Mouse (Mus musculus) left cerebral cortex, postnatal 14 days (tissue): ENCODE data around the gene Eya2. TPM values are rescaled to one million over a fixed set of nuclear protein-coding genes. Genes with fewer than 3 reads are reported as not detected.
"Not testable (repeated sequence)": the region's sequence is repeated elsewhere in the genome, so short reads cannot be mapped to it uniquely, and the experiment has no call there.

ENCODE experiments used
- DNase-seq, 2 experiments: peaks; one replicate each; pipeline ENCODE4 v3.0.0; 2021 to 2022; ENCODE audit warnings: low spot score in 2 of 2, mixed read lengths in 1 of 2
- intact Hi-C: fragments of 180-260 bp; cut with DNase I; formaldehyde crosslinking; loops from one replicate; pipeline ENCODE4 v1.15.1; 2025
- total RNA-seq, 2 experiments: library from RNA; stranded (reverse); gene quantifications; 2 replicates each; pipeline ENCODE4 v1.2.3; 2021

The Eya2 gene
- total RNA-seq, 2 experiments from 2014 or later, result 4.8 to 5.1 TPM

DNA sequence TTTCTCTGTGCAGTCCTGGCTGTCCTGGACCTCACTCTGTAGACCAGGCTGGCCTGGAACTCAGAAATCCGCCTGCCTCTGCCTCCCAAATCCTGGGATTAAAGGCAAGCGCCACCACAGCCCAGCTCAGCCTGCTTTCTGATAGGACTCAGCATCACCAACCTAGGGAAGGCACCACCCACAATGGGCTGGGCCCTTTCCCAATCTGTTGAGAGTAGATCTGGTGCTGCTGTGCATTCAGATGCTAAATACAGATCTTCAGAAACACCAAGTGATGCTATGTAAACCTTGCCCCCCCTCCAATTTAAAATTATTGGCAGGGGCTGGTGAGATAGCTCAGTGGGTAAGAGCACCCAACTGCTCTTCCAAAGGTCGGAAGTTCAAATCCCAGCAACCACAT, 205.3 kb downstream of the Eya2 start:
- intact Hi-C loops, DNase-seq: not testable (repeated sequence)

DNA sequence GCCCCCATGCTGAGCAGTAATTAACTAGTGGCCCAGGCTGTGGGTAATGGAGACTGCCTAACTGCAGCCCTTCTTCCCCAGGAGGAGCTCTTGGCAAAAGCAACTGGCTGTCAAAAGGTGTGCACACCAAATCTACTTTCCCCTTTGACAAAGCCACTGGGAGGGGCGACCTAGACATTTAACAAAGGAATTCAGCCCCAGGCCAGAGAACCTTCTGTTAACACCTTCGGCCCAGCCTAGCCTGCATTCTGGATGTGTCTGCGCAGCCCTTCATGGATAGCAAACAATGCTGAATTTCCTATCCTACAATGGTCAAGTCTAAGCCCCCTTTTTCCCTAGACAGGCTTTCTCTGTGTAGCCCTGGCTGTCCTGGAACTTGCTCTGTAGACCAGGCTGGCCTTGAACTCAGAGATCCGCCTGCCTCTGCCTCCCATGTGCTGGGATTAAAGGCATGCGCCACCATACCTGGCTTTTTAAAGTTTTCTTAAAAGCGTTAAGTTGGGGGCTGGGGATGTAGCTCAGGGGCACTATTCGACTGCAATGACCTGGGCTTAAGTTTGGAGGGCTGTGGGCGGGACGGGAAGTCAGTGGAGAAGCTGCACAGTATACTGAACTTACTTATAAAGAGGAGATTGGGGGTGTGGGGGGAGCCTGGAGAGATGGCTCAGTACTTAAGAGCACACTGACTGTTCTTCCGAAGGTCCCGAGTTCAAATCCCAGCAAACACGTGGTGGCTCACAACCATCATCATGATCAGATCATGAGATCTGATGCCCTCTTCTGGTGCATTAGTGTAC, 213.5 kb downstream of the Eya2 start:
- DNase-seq, result no peak
- intact Hi-C loops, result no loop called here

DNA sequence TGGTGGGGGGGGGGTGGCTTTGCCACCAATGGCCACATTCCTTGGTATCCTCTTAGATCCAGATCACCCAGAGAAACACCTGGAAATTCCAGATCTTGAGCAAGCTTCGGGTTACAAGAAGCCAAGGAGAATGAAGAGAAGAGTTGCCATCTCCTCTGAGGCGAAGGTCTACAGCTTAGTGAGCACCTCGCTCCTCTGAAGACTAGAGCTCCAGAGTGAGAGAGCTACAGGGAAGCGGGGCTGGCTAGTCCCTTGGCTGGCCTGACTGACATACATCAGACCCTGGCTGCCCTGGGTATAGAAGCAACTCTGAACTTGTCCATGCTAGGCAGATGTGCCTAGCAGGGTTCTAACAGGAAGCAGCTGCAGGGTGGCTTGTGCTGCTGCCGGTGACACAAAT, 214.3 kb downstream of the Eya2 start:
- no peak for DNase-seq
- intact Hi-C loops, result no loop called here

DNA sequence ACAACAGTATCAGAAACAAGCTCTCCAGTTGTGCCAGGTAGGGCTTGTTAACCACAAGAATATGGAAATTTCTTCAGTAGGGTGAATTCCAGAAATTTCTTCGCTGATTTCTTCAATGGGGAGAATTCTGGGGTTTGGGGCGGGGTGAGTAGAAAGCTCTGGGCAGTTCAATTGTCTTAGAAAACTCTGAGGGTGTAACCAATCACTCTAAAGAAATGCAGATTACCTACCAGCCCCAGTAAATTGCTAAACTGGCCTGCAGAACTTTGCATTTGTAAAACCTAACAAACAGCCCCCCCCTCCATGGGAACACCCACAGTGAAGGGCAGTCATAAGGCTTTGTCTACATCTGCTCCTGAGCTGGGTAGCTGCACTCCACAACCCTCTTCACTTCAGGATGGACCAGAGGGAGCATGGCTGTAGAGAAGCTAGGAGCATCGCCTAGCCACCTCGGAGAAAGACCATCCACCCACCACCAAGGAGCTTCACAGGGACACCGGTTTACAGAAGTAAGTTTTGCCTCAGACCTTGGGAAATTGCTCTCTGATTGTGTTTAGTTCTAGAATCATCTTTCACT, 215.2 kb downstream of the Eya2 start:
- no peak for DNase-seq
- intact Hi-C loops, result no loop called here

DNA sequence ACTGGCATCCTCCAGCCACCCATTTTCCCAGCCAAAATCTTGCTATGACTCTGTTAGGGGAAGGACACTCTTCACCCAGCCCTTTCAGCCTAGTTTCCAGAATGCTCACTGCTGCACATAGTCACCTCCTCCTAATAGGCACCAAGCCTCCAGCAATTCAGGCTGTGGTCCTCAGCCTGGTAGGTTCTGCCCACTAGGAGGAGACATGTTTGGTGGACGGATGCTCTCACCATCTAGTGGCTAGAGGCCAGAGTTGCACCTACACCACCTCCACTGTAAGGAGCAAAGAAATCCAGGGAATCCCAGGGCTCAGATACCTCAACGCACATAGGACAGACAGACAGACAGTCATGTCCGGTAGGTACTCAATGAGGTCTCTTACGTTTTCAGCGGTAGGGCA, 216.7 kb downstream of the Eya2 start:
- DNase-seq, result peak; percentile 75 to 81
- intact Hi-C loops, result no loop called here

DNA sequence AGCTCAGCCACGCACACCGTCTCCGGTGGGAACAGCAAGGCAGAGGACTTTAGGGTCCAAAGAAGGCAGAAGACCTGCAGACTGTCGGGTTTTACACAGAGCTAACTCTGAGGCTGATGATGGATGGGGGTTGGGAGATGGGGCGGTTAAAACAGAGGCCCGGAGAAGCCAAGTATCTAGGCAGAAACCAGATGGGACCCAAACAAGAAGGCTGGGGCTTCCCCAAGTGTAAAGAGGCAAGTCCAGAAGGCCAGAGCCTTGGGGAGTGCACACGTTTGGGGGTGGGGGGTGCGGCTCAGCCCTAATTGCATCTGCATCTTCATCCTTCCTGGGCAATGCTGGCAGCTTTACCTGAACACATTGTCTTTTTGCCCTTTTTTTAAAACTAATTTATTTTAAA, 218.1 kb downstream of the Eya2 start:
- DNase-seq, result no peak
- intact Hi-C loops, result no loop called here

DNA sequence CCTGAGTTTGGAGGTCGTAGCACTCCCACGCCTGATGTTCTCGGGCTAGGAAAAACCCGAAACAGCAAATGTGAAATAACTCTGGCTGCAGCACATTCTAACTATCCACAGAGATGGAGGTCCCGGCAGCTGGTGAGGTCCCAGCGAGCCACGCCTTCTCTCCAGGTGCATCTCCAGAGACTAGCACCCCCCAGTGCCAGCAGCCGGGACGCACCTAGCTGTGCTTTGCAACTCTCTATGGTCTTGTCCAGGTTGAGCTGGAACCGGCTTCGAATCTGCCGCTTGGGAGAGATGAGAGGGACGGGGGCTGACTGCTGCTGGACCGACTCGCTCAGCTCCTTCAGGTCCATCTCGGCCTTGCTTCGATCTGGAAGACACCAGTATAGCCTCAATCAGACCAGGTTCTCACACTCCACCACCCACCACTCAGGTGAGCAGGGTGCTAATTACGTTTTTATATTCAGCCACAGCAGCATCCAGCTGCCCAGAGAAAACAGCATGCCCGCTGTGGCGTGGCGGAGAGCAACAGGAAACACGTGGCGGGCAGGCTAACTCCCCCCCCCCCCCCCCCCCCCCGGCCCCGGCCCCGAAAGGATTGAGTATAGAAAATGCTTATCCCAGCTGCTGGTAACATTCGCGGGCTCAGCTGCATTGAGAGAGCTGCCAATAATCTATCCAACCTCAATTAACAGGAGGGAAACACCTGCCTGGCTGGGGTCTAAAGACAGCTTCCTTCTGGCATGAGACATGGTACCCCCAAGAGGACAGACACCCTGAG, 220.5 kb downstream of the Eya2 start:
- no peak for DNase-seq
- intact Hi-C loops, result no loop called here

DNA sequence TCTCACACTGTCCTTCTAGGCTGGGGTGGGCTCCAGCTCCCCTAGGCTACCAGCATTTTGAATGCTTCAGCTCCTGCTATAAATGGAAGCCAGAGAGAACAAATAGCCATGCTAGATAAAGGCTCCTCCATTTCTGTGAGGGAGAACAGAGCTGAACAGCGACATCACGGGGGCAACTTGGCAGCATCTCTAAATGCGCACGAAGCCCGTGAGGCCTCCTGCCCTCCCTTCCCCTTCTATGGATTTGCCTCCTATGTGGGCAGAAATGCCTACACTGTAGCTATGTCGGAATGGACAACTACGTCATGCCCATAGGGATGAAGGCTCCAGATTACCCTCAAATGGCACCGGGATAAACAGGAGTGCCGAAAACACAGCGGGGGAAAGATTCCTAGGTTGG, 222.6 kb downstream of the Eya2 start:
- peak; percentile 62 to 72 for DNase-seq
- intact Hi-C loops, result no loop called here

DNA sequence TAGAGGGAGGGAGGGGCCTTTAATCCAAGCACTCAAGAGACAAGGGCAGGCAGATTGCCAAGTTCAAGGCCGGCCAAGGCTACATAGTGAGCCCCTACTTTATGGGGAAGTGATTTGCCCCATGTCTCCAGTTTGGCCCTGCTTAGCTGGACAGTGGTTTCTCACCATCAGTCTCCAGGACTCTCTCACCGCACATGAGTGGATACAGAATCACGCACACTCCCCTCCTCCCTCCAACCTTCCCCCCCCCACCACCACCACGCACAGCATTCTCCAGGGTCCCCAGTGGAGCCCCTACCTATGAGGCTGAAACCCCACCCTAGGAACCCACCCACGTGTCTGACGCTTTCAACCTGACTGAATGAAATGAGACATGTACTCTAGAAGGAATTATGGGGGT, 223.7 kb downstream of the Eya2 start:
- DNase-seq, result no peak
- intact Hi-C loops, result loop anchor here (2.0 kb wide), 1 partner anchor 96 kb away; no protein-coding TSS in a partner anchor

DNA sequence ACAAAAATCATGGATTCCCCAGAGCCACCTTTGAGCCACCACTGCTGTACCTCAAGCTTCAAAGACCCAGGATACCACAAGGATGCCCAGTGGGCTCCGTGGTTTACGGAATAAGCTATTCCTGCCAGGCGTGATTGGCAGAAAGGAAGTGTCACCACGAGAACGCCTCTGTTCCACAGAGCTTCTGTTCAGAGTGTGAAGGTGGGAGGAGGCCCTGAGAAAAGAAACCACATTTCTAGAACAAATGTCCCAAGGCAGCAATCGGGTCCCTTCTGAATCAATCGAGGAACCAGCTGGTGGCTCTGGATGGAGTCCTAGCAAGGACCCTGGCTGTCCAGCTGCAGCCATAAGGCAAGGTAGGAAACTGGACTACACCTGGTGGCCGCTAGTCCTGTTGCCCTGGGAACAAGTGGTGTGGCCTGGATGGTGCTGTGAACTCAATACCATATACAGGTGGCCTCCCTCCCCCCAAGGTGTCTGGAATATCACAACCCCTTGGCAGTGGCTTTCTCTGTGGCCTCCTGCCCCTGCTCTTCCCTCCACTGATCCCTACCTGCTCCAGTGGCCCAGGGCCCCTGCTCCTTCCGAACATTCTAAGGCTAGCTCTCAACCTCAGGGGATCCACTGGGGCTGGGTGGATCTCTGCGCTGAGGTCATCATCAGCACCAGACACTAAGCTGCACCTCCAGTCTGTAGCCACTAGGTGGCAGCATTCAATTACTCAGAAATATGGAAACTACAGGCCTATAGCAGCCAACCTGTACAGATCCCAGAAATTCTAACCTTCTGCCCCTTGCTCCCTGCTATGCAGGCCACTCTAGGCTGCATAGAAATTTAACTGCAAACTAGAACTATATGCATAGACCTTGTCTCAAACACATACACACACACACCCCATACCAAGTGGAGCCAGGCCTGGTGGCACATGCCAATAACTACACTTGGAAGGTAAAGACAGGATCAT, 224.4 kb downstream of the Eya2 start:
- intact Hi-C loops, result loop anchor here (2.0 kb wide), 1 partner anchor 96 kb away; no protein-coding TSS in a partner anchor
- peak; percentile 82 to 92 for DNase-seq

DNA sequence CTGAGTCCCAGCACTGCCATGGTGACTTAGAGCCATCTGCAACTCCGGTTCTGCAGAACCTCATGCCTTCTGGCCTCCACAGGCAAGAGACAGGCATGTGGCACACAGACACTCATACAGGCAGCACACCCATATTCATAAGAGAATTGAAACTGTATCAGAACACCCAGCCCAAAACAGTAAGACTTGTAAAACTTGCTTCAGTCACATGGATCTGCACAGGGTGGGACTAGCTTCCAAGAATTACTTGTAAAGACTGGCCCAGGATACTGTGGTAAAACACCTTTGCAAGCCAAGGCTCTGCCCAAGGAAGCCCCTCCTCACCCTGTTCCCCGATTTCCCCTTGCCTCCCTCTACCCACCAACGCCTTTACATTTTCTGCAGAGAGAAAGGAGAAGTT, 225.2 kb downstream of the Eya2 start:
- intact Hi-C loops, result loop anchor here (10.0 kb wide), 1 partner anchor 225 kb away; no protein-coding TSS in a partner anchor
- DNase-seq, result no peak

DNA sequence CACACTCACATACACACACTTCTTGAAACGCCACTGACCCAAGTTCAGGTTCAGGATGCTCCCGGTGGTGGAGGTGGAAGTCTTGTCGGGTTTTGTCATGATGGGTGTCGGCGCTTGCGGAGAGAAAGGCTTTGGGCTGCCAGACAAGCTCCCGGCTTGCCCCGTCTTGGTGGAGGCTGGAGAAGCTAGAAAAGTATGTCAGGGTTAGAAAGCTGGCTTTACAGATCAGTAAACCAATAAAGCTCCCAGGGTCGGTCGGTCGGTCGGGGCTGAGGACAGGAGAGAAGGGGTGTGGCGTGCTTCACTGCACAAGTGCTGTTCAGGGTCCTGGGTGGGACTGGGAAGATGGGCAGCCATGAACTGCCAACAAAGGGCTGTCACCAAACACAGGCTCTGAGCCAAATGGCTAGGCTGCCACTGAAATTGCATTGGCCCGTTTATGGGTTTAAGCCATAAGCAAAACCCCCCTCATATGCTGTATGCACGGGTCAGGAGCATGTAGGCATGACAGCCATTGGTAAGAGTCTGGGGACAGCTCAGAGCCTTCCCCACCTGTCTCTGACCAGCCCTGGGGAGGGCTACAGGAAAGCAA, 225.8 kb downstream of the Eya2 start:
- intact Hi-C loops, result loop anchor here (10.0 kb wide), 1 partner anchor 224 kb away; no protein-coding TSS in a partner anchor
- DNase-seq, result no peak

Other genes starting within 250 kb of the Eya2 start
- under 1 TPM in 1 of 2 experiments, not detected in 1; 0.51 TPM for gene Zfp663, start 226.3 kb upstream of the Eya2 start, total RNA-seq
- 10 to 100 TPM; 12.1 to 12.4 TPM for gene Zfp334, start 206.8 kb upstream of the Eya2 start, total RNA-seq
- gene Ocstamp, start 194.6 kb upstream of the Eya2 start, total RNA-seq, result not detected
- gene Slc13a3, start 121.8 kb upstream of the Eya2 start, total RNA-seq, result 10 to 100 TPM; 18.6 to 19.9 TPM
- gene Trp53rka, start 101.7 kb upstream of the Eya2 start, total RNA-seq, result 10 to 100 TPM; 19.9 to 22.1 TPM
- gene Slc2a10, start 91.2 kb upstream of the Eya2 start, total RNA-seq, result 1 to 10 TPM in 1 of 2 experiments, under 1 TPM in 1; 0.92 to 2.2 TPM